Mouse (Mus musculus): Measurements from ENCODE around the gene C530008M17Rik. TPM values are rescaled to one million over a fixed set of nuclear protein-coding genes. Genes with fewer than 3 reads are reported as not detected.
A peak's percentile ranks its signal among the peaks of the same experiment; 100 is the strongest.

The C530008M17Rik gene
- polyA plus RNA-seq, 2 experiments from 2014 or later = 0.65 to 1.3 TPM

- ATAC-seq = no peak
Measured at GRCm38 (mm10) chr5:76665421-76665820, 9.1 kb downstream of the C530008M17Rik start.

- no peak for ATAC-seq
Measured at GRCm38 (mm10) chr5:76666026-76666756, 9.9 kb downstream of the C530008M17Rik start.

- no peak for ATAC-seq
Measured at GRCm38 (mm10) chr5:76668118-76668517, 11.8 kb downstream of the C530008M17Rik start.

- ATAC-seq = no peak
Measured at GRCm38 (mm10) chr5:76668547-76668946, 12.2 kb downstream of the C530008M17Rik start.

GRCm38 (mm10) chr5:76670183-76670582 lies 13.9 kb downstream of the C530008M17Rik start:
- no peak for ATAC-seq

GRCm38 (mm10) chr5:76674022-76674653 lies 17.8 kb downstream of the C530008M17Rik start:
- ATAC-seq = no peak

- ATAC-seq = no peak
Measured at GRCm38 (mm10) chr5:76675369-76675768, 19.1 kb downstream of the C530008M17Rik start.

GRCm38 (mm10) chr5:76680959-76681358 lies 24.6 kb downstream of the C530008M17Rik start:
- peak; percentile 79 for ATAC-seq

- no peak for ATAC-seq
Measured at GRCm38 (mm10) chr5:76681895-76682656, 25.8 kb downstream of the C530008M17Rik start.

- no peak for ATAC-seq
Measured at GRCm38 (mm10) chr5:76683455-76683854, 27.1 kb downstream of the C530008M17Rik start.

GRCm38 (mm10) chr5:76684658-76685605 lies 28.6 kb downstream of the C530008M17Rik start:
- ATAC-seq = no peak

GRCm38 (mm10) chr5:76687961-76688600 lies 31.8 kb downstream of the C530008M17Rik start:
- no peak for ATAC-seq

GRCm38 (mm10) chr5:76688643-76689042 lies 32.3 kb downstream of the C530008M17Rik start:
- no peak for ATAC-seq

GRCm38 (mm10) chr5:76690177-76690593 lies 33.9 kb downstream of the C530008M17Rik start:
- ATAC-seq = no peak

- ATAC-seq = no peak
Measured at GRCm38 (mm10) chr5:76691251-76691650, 34.9 kb downstream of the C530008M17Rik start.

GRCm38 (mm10) chr5:76691706-76692424 lies 35.6 kb downstream of the C530008M17Rik start:
- no peak for ATAC-seq

- ATAC-seq = no peak
Measured at GRCm38 (mm10) chr5:76697536-76697935, 41.2 kb downstream of the C530008M17Rik start.

- no peak for ATAC-seq
Measured at GRCm38 (mm10) chr5:76698187-76698586, 41.9 kb downstream of the C530008M17Rik start.

- ATAC-seq = no peak
Measured at GRCm38 (mm10) chr5:76701127-76701853, 45.0 kb downstream of the C530008M17Rik start.

- no peak for ATAC-seq
Measured at GRCm38 (mm10) chr5:76702104-76702503, 45.8 kb downstream of the C530008M17Rik start.
